Mouse (Mus musculus): ENCODE data around the gene Pla2g1b.
"Not testable (repeated sequence)": the region's sequence is repeated elsewhere in the genome, so short reads cannot be mapped to it uniquely, and the experiment has no call there.

Pla2g1b gene

DNA sequence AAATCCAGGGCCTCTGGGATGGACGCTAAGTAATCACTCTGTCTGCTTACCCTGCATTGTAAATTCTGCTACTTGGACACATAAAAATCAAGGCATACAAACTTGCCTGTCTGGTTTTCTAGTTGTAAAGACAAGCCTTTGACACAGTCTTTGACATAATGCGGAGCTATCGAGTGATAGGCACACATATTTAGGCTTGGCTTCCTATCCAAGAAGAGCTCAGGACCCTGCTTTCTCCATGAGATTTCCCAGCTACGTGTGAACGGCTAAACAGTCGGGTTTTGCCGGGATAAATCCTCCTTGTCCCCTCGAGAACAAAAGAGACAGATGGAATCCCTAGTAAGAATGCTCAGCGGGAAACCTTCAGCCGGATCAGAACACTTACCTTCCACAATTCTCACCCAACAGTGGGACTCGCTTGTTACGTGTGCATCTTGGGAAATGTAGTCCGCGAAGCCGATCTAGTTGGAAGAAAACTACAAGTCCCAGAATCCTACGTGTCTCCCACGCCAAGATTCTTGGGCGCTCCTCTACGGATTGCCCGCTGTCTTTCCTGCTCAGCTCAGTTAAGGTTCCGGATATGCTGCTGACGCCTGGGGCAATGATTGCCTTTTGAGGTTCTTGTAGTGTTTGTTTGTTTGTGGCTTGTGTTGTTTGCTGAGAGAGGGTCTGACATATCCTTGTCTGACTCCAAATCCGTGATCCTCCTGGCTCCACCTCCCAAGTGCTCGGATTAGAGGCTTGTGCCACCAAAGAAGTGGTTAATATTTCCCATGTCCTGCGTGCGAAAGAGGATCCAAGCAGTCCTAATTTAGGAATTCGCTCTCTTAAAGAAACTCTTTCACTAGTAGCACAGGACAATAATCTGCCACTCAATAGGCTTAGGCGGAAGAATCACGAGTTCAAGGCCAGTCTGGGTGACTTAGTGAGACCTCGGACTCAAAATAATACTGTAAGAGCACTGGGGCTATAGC is 18.2 kb downstream of the Pla2g1b start, which contains the start of gene Sirt4:
Gene Sirt4 (minus strand): TSS at position 779 of the 974 bp plus-strand sequence.
- peak; percentile 58 to 74 for DNase-seq (ENCODE audit: low spot score in 2 of 2)

DNA sequence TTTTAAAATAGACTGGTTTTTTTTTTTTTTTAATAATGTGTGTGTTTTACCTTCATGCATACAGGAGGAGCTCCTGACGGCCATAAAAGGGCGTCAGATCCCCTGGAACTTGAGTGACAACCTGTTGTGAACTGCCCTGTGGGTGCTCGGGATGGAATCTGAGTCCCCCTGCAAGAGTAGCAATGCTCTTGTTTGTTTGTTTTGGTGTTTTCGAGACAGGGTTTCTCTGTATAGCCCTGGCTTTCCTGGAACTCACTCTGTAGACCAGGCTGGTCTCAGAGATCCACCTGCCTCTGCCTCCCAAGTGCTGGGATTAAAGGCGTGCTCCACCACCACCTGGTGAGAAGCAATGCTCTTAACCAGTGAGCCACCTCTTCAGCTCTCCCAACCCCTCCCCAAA is 18.9 kb downstream of the Pla2g1b start:
- no peak for DNase-seq (ENCODE audit: low spot score in 2 of 2)

DNA sequence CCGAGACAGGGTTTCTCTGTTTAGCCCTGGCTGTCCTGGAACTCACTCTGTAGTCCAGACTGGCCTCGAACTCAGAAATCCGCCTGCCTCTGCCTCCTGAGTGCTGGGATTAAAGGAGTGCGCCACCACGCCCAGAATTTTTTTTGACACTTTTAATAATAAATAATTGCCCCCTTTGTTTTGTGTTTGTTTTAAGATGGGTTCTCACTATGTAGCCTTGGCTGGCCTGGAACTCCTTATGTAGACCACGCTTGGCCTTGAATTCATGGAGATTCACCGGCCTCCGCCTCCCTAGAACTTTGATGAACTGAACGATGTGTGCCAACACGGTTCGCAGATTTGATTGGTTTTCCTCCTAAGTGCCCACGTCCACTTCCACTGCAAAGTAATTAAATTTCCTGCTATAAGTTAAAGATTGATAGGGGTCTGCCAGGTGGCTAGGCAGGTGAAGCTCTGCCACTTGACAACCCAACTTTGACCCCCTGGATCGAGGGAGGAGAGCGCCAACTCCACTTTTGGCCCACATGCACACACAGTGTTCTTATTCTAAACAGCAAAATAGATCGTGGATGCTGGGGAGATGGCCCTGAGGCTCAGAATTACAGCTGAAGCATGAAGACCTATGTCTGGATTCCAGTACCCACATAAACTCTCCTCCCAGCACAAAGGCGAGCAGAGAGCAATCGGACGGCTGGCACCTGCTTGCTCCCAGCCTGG is 19.6 kb downstream of the Pla2g1b start:
- DNase-seq (ENCODE audit: low spot score in 2 of 2), result no peak

DNA sequence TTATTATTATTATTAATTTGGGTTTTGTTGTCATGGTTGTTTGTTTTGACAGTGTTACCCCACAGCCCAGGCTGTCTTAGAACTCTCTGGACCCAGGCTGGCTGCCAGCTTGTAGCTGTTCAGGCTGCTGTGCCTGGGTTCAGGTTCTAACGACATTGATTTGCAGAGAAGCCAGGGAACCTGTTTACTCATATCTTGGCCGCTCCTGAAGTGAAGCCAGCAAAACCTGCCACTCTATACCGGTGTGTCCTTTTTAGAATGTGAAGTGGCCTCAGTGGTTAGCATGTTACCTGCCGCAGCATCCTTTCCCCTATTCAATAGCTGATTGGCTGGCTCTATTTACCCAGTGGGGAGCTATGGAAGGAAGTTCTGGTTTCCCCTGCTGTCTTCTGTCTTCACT is 20.7 kb downstream of the Pla2g1b start:
- no peak for DNase-seq (ENCODE audit: low spot score in 2 of 2)

DNA sequence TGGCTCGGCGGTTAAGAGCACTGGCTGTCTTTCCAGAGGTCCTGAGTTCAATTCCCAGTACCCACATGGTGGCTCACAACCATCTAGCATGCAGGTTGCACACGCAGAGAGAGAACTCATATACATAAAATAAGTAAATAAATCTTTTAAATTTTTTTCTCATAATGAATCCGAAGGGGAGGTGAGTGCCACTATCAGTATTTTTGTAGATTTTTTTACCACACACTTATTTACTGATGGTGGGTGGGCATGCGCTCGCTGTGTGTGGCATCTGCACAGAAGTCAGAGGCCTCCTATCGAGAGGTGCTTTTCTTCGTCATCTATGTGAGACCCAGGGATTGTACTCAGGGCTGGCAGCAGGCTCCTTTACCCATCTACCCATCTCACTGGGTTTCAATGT is 21.3 kb downstream of the Pla2g1b start:
- no peak for DNase-seq (ENCODE audit: low spot score in 2 of 2)

DNA sequence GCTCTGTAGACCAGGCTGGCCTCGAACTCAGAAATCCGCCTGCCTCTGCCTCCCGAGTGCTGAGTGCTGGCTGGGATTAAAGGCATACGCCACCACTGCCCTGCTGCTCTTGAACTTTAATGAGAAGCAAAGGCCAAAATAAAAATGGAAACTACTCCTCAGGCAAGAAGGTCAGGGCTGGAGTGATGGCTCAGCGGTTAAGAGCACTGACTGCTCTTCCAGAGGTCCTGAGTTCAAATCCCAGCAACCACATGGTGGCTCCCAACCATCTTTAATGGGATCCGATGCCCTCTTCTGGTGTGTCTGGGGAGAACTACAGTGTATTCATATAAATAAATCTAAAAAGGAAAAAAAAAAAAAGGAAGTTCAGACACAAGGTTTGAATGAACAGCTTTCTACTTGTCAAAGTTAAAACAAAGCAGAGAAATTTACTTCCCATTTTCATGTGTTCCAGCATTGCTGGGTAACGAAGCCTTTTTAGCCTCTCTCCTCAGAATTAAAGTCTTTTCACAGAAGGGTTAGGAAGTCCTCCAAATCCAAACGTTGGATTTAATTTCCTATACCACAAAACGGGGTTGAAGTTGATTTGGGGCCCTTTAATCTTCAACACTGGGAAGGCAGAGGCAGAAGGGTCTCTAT is 22.0 kb downstream of the Pla2g1b start:
- no peak for DNase-seq (ENCODE audit: low spot score in 2 of 2)

DNA sequence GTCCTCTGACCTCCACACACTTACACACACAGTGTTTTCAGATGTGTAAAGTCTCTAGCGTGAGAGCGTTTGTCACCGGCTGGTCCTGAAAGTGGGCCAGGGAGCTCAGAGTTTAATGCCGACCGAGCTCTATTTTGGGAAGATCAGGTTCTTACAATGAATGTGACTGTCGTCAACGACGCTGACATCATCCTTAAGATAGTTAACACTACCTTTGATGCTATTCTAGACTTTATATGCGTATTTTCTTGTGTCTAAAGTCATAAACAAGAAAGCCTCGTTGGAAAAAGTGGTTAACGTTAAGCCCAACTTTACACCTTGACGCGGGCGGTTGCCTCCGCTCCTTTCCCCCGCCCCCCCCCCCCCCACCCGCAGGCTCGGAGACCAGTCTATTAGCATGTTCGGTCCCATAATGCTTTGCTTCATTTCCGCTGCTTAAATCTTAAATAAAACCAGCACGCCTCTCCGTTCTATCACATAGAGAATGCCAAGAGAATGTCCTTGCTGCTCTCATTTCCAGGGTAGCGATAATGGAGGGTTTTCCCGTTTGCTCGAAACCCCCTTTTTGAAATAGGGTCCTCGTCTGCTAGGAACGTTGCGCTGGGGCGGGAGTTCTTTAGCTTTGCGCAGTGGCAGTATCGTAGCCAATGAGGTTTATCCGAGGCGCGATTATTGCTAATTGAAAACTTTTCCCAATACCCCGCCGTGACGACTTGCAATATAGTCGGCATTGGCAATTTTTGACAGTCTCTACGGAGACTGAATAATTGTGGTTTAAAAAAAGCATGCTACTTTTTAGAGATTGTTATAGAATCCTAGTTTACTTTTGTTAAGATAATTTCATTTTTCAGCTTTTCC is 23.0 kb downstream of the Pla2g1b start:
- peak; percentile 69 to 71 for DNase-seq (ENCODE audit: low spot score in 2 of 2)

DNA sequence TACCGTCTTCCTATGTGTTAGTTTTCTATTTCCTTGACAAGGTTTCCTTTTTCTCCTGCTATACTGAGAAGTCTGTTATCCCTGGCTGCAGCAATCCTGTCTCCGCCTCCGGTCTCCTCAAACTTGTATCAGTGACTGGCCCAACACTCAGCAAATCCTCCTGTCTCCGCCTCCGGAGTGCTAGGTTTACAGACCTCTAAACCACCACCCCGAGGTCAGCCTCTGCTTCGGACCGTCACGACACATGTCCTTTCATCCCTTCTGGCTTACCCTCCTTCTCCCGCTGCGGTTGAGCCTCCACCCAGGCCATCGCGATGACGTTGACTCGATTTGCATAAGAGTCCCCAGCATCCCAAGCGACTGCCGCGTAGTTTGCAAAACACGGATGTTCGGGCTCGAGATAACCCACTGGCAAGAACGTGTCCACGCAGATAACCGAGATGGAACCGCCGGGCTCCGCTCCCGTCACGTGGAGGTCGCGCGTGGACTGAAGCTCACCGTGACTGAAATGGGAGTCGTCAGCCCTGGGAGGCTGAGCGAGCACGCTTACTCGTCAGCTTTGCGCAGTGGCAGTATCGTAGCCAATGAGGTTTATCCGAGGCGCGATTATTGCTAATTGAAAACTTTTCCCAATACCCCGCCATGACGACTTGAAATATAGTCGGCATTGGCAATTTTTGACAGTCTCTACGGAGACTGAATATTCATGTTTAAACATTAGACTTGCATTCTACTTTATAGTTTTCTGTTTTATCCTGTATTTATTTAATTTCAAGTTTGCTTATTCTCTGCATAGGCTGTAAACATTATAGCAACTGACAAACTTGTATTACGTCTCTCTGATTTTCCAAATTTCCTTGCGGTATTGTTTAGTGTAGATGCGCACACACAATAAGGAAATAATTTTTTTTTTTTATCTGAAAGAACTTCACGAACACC is 23.9 kb downstream of the Pla2g1b start:
- DNase-seq (ENCODE audit: low spot score in 2 of 2), result peak; percentile 84 to 91

DNA sequence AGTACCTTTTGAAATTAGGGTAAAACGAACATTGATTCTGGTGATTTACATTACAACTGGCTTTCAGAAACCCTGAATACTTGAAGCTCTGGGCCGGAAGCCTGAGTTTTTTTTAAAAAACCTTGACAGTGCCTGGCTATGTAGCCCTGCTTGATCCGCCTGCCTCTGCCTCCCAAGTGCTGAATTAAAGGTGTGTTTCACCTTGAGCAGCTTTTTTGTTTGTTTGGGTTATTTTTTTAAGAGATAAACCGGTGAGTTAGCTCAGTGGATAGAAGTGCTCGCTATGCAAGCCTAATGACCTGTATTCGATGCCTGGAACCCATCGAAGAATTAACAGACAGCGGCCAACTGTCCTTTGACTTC is 24.6 kb downstream of the Pla2g1b start:
- no peak for DNase-seq (ENCODE audit: low spot score in 2 of 2)

DNA sequence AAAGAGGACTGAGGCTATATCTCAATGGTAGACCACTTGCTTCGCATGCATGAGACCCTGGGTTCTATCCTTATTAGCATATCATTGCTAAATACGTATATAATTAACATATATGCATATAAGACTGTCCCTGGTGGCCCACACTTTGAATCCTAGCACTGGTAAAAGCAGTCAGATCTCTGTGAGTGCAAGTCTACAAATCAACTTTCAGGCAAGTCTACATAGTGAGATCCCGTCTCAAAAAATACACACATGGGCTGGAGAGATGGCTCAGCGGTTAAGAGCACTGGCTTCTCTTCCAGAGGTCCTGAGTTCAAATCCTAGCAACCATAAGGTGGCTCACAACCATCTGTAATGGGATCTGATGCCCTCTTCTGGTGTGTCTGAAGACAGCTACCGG is 25.0 kb downstream of the Pla2g1b start:
- no peak for DNase-seq (ENCODE audit: low spot score in 2 of 2)

DNA sequence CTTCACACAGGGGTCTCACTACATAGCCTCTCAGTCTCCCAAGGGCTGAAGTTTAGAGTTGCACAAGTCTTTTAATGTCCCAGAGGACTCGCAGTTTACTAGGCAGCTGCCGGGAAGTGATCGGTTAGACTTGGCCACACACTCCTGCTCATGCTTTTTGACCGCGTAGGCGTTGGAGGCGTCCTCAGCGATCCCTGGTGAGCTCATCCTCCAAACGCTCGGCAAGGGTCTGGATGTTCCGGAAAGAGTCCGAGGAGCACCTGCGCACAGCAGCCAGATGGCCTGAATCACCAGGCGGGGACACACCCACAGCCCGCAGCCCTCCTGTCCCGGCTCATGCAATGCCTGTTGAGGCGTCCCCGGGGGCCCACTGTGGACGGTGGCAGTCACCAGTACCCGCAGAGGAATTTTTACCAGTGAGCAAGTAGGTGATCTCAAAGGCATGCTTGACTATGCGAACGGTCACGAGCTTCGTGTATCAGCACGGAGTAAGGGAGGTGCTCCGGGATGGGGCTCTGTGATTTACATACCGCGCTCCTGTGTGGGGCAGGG is 25.8 kb downstream of the Pla2g1b start:
- peak; percentile 73 to 74 for DNase-seq (ENCODE audit: low spot score in 2 of 2)

DNA sequence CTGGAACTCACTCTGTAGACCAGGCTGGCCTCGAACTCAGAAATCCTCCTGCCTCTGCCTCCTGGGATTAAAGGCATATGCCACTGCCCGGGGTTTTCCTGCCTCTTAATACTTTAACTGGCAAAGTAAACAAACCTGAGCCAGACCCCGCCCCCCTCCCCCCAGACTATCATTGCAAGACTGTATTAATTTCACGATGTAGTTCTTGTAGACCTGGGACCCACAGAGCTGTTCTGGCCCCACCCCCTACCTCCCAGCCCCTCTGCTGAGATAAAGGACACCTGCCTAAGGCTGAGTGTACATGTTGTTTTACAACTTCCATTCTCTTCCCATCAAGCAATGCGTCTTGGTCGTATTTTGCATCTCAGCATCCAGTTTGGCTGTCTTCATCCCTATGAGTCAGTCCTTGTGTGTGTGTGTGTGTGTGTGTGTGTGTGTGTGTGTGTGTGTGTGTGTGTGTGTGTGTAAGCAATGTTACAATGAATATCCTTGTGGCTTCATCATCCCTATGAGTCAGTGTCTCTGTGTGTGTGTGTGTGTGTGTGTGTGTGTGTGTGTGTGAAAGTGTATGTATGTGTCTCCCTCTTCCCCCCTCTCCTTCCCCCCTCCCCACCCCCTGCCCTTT is 26.8 kb downstream of the Pla2g1b start:
- no peak for DNase-seq (ENCODE audit: low spot score in 2 of 2)

DNA sequence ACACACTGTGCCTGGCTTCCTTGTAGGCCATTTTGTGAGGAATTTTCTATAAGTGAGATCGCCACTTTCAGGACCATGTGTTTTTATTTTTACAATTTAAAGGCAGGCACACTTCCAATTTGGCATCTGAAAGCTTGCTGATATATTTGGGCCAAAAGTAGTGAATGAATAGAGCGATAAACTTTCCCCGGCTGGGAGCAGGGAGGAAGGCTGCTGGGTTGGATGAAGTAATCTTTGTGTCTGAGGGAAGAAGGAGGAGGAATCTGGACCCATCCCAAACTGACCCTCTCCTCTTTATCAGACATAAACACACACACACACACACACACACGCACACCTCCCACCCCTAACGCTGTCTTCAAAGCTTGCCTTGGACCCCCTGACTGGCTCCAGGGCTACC is 27.4 kb downstream of the Pla2g1b start:
- DNase-seq (ENCODE audit: low spot score in 2 of 2), result no peak

DNA sequence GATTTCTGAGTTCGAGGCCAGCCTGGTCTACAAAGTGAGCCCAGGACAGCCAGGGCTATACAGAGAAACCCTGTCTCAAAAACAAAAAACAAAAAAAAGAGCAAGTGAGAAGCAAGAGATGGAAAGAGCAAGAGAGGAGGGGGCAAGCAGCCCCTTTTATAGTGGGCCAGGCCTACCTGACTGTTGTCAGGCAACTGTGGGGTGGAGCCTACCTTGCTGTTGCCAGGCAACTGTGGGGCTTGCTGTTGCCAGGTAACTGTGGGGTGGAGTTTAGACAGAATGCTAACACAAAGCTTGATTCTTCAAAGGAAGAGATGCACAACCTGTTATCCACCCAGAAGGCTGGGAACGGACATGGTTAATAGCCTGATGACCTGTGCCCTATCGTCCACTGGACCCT is 29.6 kb downstream of the Pla2g1b start:
- DNase-seq (ENCODE audit: low spot score in 2 of 2), result not testable (repeated sequence)

DNA sequence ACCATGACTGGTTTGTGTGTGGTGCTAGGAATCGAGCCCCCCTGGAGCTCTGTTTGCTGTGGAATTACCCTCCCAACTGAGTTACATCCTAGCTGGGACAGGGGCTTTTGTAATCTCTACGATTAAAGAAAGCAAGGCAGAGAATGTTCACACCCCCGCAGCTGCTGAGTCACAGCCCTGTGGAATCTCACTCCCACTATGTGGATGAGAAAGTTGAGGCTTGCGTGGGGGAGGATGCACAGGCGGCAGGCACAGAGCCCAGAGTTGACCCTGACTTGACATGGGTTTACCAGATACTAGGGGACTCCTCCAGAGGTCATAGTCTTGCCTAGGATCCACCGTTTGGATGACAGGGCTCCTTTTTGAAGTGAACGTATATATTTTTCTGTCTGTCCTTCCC is 31.0 kb downstream of the Pla2g1b start:
- no peak for DNase-seq (ENCODE audit: low spot score in 2 of 2)

DNA sequence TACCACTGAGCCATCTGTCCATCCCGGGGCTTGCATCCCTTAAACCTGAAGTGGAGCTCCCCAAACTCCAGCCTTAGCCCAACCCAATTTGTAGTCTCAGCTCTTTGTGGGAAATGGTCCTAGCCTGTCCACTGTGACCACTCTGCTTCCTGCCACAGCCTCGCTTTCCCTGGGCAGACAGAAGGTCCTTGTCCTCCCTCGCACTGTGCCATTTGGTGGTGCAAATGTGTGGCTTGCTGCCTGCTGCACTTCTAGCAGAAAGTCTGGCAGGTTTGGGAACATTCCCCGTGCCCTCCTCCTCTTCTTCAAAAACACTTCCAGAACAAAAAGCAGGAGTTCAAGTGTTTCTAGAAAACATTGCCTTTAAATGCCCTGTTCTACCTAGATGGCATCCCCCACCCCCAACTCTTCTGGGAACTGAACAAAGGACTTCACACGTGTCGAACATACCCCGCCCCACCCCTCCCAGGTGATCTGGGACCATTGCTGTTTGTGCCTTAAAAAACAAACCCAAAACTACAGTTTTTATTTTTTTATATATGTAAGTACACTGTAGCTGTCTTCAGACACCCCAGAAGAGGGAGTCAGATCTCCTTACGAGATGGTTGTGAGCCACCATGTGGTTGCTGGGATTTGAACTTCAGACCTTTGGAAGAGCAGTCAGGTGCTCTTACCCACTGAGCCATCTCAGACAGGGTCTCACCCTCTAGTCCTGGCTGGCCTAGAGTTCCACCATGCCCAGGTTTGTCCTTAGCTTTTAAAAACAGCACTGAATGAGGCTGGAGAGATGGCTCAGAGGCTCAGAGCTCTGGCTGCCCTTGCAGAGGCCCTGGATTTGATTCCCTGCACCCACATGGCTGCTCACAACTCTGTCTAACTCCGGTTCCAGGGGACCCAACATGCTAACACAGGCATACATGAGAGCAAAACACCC is 32.5 kb downstream of the Pla2g1b start:
- no peak for DNase-seq (ENCODE audit: low spot score in 2 of 2)

DNA sequence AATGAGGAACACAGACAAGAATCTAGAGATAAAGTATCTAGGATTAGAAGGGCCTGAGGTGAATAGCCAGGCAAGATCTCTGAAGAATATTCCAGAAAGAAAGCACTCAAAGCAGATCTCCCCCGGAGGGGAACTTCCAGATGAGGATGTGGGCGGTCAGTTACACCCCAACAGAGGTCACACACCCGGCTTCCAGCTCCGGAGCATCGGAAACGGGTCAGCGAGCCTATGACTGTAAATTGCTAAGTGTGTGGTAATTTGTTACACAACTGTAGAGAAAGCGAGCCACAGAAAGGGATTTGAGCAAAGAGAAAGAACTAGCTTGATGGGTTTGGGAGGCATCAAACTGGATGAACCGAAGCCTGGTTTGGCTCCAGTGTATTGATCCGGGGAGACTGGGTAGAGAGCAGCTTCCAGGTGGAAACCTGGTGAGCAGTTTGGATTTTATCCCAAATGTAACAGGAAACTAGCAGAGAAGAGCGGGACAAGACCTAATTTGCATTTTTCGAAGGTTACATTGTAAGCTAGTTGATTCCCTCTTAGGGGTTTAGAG is 34.4 kb downstream of the Pla2g1b start:
- DNase-seq (ENCODE audit: low spot score in 2 of 2), result no peak

DNA sequence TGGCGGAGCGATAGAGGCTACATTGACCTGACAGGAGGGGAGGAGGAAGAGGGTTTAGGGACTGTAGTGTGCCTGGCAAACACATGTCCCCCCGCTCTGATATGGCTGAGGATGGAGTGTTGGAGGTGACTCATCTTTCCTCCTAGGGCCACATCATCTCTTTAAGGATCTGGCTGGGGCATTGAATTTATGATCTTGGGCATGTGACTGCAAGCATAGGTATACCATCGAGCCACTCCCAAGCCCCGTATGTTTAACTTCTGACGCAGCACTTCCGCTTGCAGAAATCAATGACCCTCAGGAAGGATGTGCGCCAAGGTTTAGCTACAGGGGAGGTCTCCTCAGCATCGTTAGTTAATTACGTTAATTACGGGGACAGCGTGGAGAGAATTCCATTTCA is 37.0 kb downstream of the Pla2g1b start:
- peak in 1 of 2 experiments; percentile 53 for DNase-seq (ENCODE audit: low spot score in 2 of 2)
